Mouse (Mus musculus): Measurements from ENCODE around the gene Gstm1. TPM values are rescaled to one million over a fixed set of nuclear protein-coding genes. Genes with fewer than 3 reads are reported as not detected.
"Not testable (repeated sequence)": the region's sequence is repeated elsewhere in the genome, so short reads cannot be mapped to it uniquely, and the experiment has no call there.

Gstm1 gene
- polyA plus RNA-seq, 1 experiment from 2014 or later = 92.7 TPM

GRCm38 (mm10) chr3:108018190-108018820, 532 bp upstream of the Gstm1 start:
- no peak for TF ChIP-seq CTCF (IDR thresholded peaks at IDR 0.05; ENCODE audit: low read depth)
- ATAC-seq = 0 out of 2 replicates have a peak, but pooled peaks have one; percentile 2
- WGBS = 19% methylated on average over 14 of the region's 14 CpGs
- Histone ChIP-seq H3K9ac (ENCODE audit: low read depth, low read length) (peak overlapping the region; percentile 42; the same call in 1 of the 2 replicates), H3K4me1 (replicated peaks; ENCODE audit: control insufficient read depth, insufficient read depth, low read length) (0 out of 2 replicates have a peak, but pooled peaks cover 5% of the 10 kb centered on the region), H3K36me3 (ENCODE audit: control insufficient read depth, insufficient read depth) (no peaks in the 10 kb centered on the region), H3K27ac (ENCODE audit: low read depth, low read length) (peak overlapping the region; percentile 87), H3K27me3 (replicated peaks; ENCODE audit: control insufficient read depth, insufficient read depth, low read length) (no peaks in the 10 kb centered on the region), H3K4me3 (ENCODE audit: low read depth, low read length) (peak overlapping the region; percentile 43), H3K9me3 (ENCODE audit: control insufficient read depth) (no peaks in the 10 kb centered on the region), H3K4me2 (replicated peaks; ENCODE audit: low read depth) (peak overlapping the region; percentile 79)

- H3K4me1 ChIP-seq (replicated peaks; ENCODE audit: control insufficient read depth, insufficient read depth, low read length); ATAC-seq; H3K9me3 ChIP-seq (ENCODE audit: control insufficient read depth); H3K36me3 ChIP-seq (ENCODE audit: control insufficient read depth, insufficient read depth); H3K4me3 ChIP-seq (ENCODE audit: low read depth, low read length); H3K9ac ChIP-seq (ENCODE audit: low read depth, low read length); H3K27me3 ChIP-seq (replicated peaks; ENCODE audit: control insufficient read depth, insufficient read depth, low read length); H3K27ac ChIP-seq (ENCODE audit: low read depth, low read length): not testable (repeated sequence)
- WGBS = 90% methylated on average over 5 of the region's 5 CpGs
- peak overlapping the region; percentile 79; the same call in 1 of the 2 replicates for H3K4me2 ChIP-seq (replicated peaks; ENCODE audit: low read depth)
These were observed 1.3 kb downstream of the Gstm1 start for GRCm38 (mm10) chr3:108016468-108016867.

GRCm38 (mm10) chr3:108014974-108015346, 2.8 kb downstream of the Gstm1 start:
- H3K4me1 ChIP-seq (replicated peaks; ENCODE audit: control insufficient read depth, insufficient read depth, low read length) = 0 out of 2 replicates have a peak, but pooled peaks cover 5% of the 10 kb centered on the region
- no peak overlapping the region for H3K27ac ChIP-seq (ENCODE audit: low read depth, low read length)
- H3K9me3 ChIP-seq (ENCODE audit: control insufficient read depth) = no peaks in the 10 kb centered on the region
- ATAC-seq = no peak
- no peak overlapping the region for H3K4me3 ChIP-seq (ENCODE audit: low read depth, low read length)
- H3K9ac ChIP-seq (ENCODE audit: low read depth, low read length) = no peak overlapping the region
- WGBS = 93% methylated on average over 2 of the region's 2 CpGs
- no peak overlapping the region for H3K4me2 ChIP-seq (replicated peaks; ENCODE audit: low read depth)
- no peak for TF ChIP-seq CTCF (IDR thresholded peaks at IDR 0.05; ENCODE audit: low read depth)
- H3K27me3 ChIP-seq (replicated peaks; ENCODE audit: control insufficient read depth, insufficient read depth, low read length) = no peaks in the 10 kb centered on the region
- no peaks in the 10 kb centered on the region for H3K36me3 ChIP-seq (ENCODE audit: control insufficient read depth, insufficient read depth)

GRCm38 (mm10) chr3:108014098-108014973, 3.4 kb downstream of the Gstm1 start:
- Histone ChIP-seq H3K27ac (ENCODE audit: low read depth, low read length) (no peak overlapping the region), H3K9ac (ENCODE audit: low read depth, low read length) (no peak overlapping the region), H3K9me3 (ENCODE audit: control insufficient read depth) (no peaks in the 10 kb centered on the region), H3K4me1 (replicated peaks; ENCODE audit: control insufficient read depth, insufficient read depth, low read length) (0 out of 2 replicates have a peak, but pooled peaks cover 5% of the 10 kb centered on the region), H3K36me3 (ENCODE audit: control insufficient read depth, insufficient read depth) (no peaks in the 10 kb centered on the region), H3K4me3 (ENCODE audit: low read depth, low read length) (no peak overlapping the region), H3K4me2 (replicated peaks; ENCODE audit: low read depth) (no peak overlapping the region), H3K27me3 (replicated peaks; ENCODE audit: control insufficient read depth, insufficient read depth, low read length) (no peaks in the 10 kb centered on the region)
- 86% methylated on average over 7 of the region's 8 CpGs for WGBS
- no peak for ATAC-seq
- no peak for TF ChIP-seq CTCF (IDR thresholded peaks at IDR 0.05; ENCODE audit: low read depth)

- no peak overlapping the region for H3K4me2 ChIP-seq (replicated peaks; ENCODE audit: low read depth)
- no peak for TF ChIP-seq CTCF (IDR thresholded peaks at IDR 0.05; ENCODE audit: low read depth)
These were observed 4.4 kb downstream of the Gstm1 start for GRCm38 (mm10) chr3:108013331-108013871.

GRCm38 (mm10) chr3:108011558-108011957, 6.2 kb downstream of the Gstm1 start:
- WGBS = 77% methylated on average over 3 of the region's 3 CpGs
- H3K4me2 ChIP-seq (replicated peaks; ENCODE audit: low read depth) = no peak overlapping the region
- no peaks in the 10 kb centered on the region for H3K27me3 ChIP-seq (replicated peaks; ENCODE audit: control insufficient read depth, insufficient read depth, low read length)
- no peak for TF ChIP-seq CTCF (IDR thresholded peaks at IDR 0.05; ENCODE audit: low read depth)
- H3K36me3 ChIP-seq (ENCODE audit: control insufficient read depth, insufficient read depth) = no peaks in the 10 kb centered on the region
- no peaks in the 10 kb centered on the region for H3K9me3 ChIP-seq (ENCODE audit: control insufficient read depth)
- H3K27ac ChIP-seq (ENCODE audit: low read depth, low read length) = no peak overlapping the region
- H3K4me3 ChIP-seq (ENCODE audit: low read depth, low read length) = no peak overlapping the region
- no peaks in the 10 kb centered on the region for H3K4me1 ChIP-seq (replicated peaks; ENCODE audit: control insufficient read depth, insufficient read depth, low read length)
- H3K9ac ChIP-seq (ENCODE audit: low read depth, low read length) = no peak overlapping the region
- ATAC-seq = no peak

More at GRCm38 (mm10) chr3:108013331-108013871, 4.4 kb downstream of the Gstm1 start:
- no peak overlapping the region for H3K27ac ChIP-seq (ENCODE audit: low read depth, low read length)
- H3K4me1 ChIP-seq (replicated peaks; ENCODE audit: control insufficient read depth, insufficient read depth, low read length) = 0 out of 2 replicates have a peak, but pooled peaks cover 1% of the 10 kb centered on the region
- no peaks in the 10 kb centered on the region for H3K36me3 ChIP-seq (ENCODE audit: control insufficient read depth, insufficient read depth)
- 69% methylated on average over 4 of the region's 4 CpGs for WGBS
- H3K9ac ChIP-seq (ENCODE audit: low read depth, low read length) = no peak overlapping the region
- H3K9me3 ChIP-seq (ENCODE audit: control insufficient read depth) = no peaks in the 10 kb centered on the region
- no peaks in the 10 kb centered on the region for H3K27me3 ChIP-seq (replicated peaks; ENCODE audit: control insufficient read depth, insufficient read depth, low read length)
- no peak for ATAC-seq
- no peak overlapping the region for H3K4me3 ChIP-seq (ENCODE audit: low read depth, low read length)

All from intestine, postnatal 0 days (tissue).